ENCODE assay signal across 6 mouse cellular contexts in the genomic region with DNA sequence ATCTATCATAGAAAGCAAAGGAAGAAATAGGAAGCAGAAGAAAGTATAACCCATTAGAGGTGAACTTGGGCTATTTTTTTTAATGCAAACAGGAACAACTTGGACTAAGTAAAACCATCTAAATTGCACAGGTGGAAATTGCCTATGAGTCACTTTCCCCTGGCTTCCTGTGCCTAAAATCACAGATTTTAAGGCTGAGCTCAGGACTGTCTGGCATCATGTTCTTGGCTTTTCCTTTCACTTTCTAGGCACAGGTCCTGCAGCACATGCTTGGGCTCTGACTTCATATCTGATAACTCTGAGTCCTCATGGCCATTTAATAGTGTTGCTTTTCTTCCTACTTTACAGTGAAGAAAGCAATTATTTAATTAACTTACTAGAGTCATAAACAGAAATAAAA.
"Had no signal": no experiment of that assay in that cellular context is flagged by ENCODE, and none has a peak within 500 bp of the region (broad histone marks: within the 10 kb centered on the region; RNA-seq: fewer than 3 reads in every experiment).

No protein-coding gene starts in this region.

- ATAC-seq: midbrain, embryonic 15.5 days had no signal

- DNase-seq: kidney, adult 9 months; kidney, postnatal 36 days; lung, adult 18-20 months; thymus, adult 18-20 months; thymus, postnatal 14 days had no signal
